Mouse (Mus musculus): ENCODE measurements at regions not wholly inside any gene's neighbourhood (a gene's known extent, or its start where the extent isn't known, plus 50 kb on each side); places are given as distances from the start of the nearest gene placed in this dataset.

- TF ChIP-seq GATA1 (IDR thresholded peaks at IDR 0.05; ENCODE audit: low read length): no peak
- TF ChIP-seq TAL1 (IDR thresholded peaks at IDR 0.05; ENCODE audit: low read length): no peak
Observed at GRCm38 (mm10) chr5:91862243-91862642, 100.6 kb downstream of the Rchy1 start.
